Mouse (Mus musculus) midbrain, embryonic 12.5 days (tissue): ENCODE measurements around the gene Nolc1. TPM values are rescaled to one million over a fixed set of nuclear protein-coding genes. Genes with fewer than 3 reads are reported as not detected.
A peak's percentile ranks its signal among the peaks of the same experiment; 100 is the strongest.

Experiments used
- ATAC-seq: fragments of 200-750 bp; cut with Nextera tagmentation; 2 replicates; pipeline ENCODE4 v1.8.0; 2017; ENCODE audit warnings: low read depth, moderate TSS enrichment, moderate library complexity; ENCODE audit not compliant: low FRiP score
- H3K27ac ChIP-seq: fragments of 300-500 bp; sonication (generic); replicated peaks from 2 replicates; pipeline ENCODE4 v1.5.1; 2016; ENCODE audit warnings: mild to moderate bottlenecking
- H3K27me3 ChIP-seq: fragments of 300-500 bp; sonication (generic); 2 replicates; pipeline ENCODE4 v1.6.1; 2016; ENCODE audit warnings: mild to moderate bottlenecking
- H3K36me3 ChIP-seq: fragments of 300-500 bp; sonication (generic); 2 replicates; pipeline ENCODE4 v1.6.1; 2016
- H3K4me1 ChIP-seq: fragments of 300-500 bp; sonication (generic); 2 replicates; pipeline ENCODE4 v1.6.1; 2016
- H3K4me2 ChIP-seq: fragments of 300-500 bp; sonication (generic); replicated peaks from 2 replicates; pipeline ENCODE4 v1.6.1; 2016; ENCODE audit warnings: mild to moderate bottlenecking, moderate library complexity
- H3K4me3 ChIP-seq: fragments of 300-500 bp; sonication (generic); 2 replicates; pipeline ENCODE4 v1.5.1; 2016; ENCODE audit warnings: mild to moderate bottlenecking
- H3K9ac ChIP-seq: fragments of 300-500 bp; sonication (generic); replicated peaks from 2 replicates; pipeline ENCODE4 v1.6.1; 2016; ENCODE audit warnings: mild to moderate bottlenecking, moderate library complexity
- H3K9me3 ChIP-seq: fragments of 300-500 bp; sonication (generic); 2 replicates; pipeline ENCODE4 v1.6.1; 2016; ENCODE audit warnings: mild to moderate bottlenecking
- WGBS: fragments of 180-500 bp; shearing (Covaris S2); methylation state at CpG from one replicate; pipeline ENCODE4 v1.1.7; 2016; 5-methylcytosine and 5-hydroxymethylcytosine counted together
- polyA plus RNA-seq: library from polyadenylated mRNA; unstranded; fragments of >200 nt; fragmentation: Nextera tagmentation; extraction: Ambion mirVana; gene quantifications from 2 replicates; pipeline ENCODE4 v1.2.1, GENCODE M21; 2016

Gene Nolc1
- polyA plus RNA-seq, 1 experiment from 2014 or later: 103 TPM

GRCm38 (mm10) chr19:46044993-46045695 lies 30.5 kb upstream of the Nolc1 start, which contains the start of gene Ldb1:
TSS of gene Ldb1 (minus strand) at chr19:46045214.
- Histone ChIP-seq H3K9me3 (no peaks in the 10 kb centered on the region), H3K36me3 (no peaks in the 10 kb centered on the region), H3K9ac (peak within 1 kb of the TSS; percentile 98), H3K4me1 (peaks cover 55% of the 10 kb centered on the region), H3K4me3 (peak within 1 kb of the TSS; percentile 91), H3K4me2 (peak within 1 kb of the TSS; percentile 92), H3K27me3 (0 out of 2 replicates have a peak, but pooled peaks cover 5% of the 10 kb centered on the region), H3K27ac (peak within 1 kb of the TSS; percentile 98)
- 1% methylated on average over 72 of the region's 84 CpGs for WGBS
- peak; percentile 68 for ATAC-seq

GRCm38 (mm10) chr19:46045696-46046311 lies 29.9 kb upstream of the Nolc1 start:
- no peaks in the 10 kb centered on the region for H3K9me3 ChIP-seq
- ATAC-seq: peak; percentile 4; the same call in 1 of the 2 replicates
- peak overlapping the region; percentile 92 for H3K4me2 ChIP-seq
- peak overlapping the region; percentile 98 for H3K9ac ChIP-seq
- peaks cover 49% of the 10 kb centered on the region for H3K4me1 ChIP-seq
- peak overlapping the region; percentile 98 for H3K27ac ChIP-seq
- H3K36me3 ChIP-seq: no peaks in the 10 kb centered on the region
- H3K27me3 ChIP-seq: 0 out of 2 replicates have a peak, but pooled peaks cover 5% of the 10 kb centered on the region
- H3K4me3 ChIP-seq: peak overlapping the region; percentile 91
- WGBS: under 1% methylated on average over 7 of the region's 7 CpGs

- no peaks in the 10 kb centered on the region for H3K36me3 ChIP-seq
- 0 out of 2 replicates have a peak overlapping the region, but pooled peaks have one; percentile 10 for H3K27ac ChIP-seq
- H3K4me1 ChIP-seq: peaks cover 41% of the 10 kb centered on the region
- H3K4me3 ChIP-seq: no peak overlapping the region
- H3K27me3 ChIP-seq: 0 out of 2 replicates have a peak, but pooled peaks cover 5% of the 10 kb centered on the region
- 7% methylated on average over 10 of the region's 10 CpGs for WGBS
- no peaks in the 10 kb centered on the region for H3K9me3 ChIP-seq
- no peak for ATAC-seq
- 0 out of 2 replicates have a peak overlapping the region, but pooled peaks have one; percentile 92 for H3K4me2 ChIP-seq
- H3K9ac ChIP-seq: no peak overlapping the region
Observed at GRCm38 (mm10) chr19:46046621-46047025, 29.0 kb upstream of the Nolc1 start.

GRCm38 (mm10) chr19:46047426-46047825 lies 28.2 kb upstream of the Nolc1 start:
- Histone ChIP-seq H3K36me3 (no peaks in the 10 kb centered on the region), H3K9me3 (no peaks in the 10 kb centered on the region), H3K27ac (no peak overlapping the region), H3K4me3 (no peak overlapping the region), H3K27me3 (0 out of 2 replicates have a peak, but pooled peaks cover 5% of the 10 kb centered on the region), H3K9ac (no peak overlapping the region), H3K4me2 (no peak overlapping the region), H3K4me1 (peaks cover 33% of the 10 kb centered on the region)
- no peak for ATAC-seq
- WGBS: 62% methylated on average over 2 of the region's 2 CpGs

DNA sequence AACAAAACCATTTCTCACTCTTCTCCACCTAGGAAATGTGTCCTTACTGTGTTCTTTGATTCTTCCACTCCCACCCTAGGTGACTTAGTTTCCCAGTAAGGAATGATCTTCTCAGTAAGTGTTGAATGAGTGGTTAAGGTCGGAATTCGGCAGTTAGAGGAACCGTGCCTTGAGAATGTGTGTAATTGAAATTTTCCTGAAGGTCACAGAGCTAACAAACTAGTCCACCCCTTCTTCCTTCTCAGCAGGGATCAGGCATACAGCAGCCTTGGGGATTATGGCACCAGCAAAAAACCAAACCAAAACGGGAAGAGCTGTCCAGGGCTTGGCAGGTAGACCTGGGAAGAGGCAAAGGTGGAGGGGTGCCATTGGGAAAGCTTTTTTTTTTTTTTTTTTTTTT lies 26.5 kb upstream of the Nolc1 start:
- ATAC-seq: no peak
- 69% methylated on average over 4 of the region's 4 CpGs for WGBS
- H3K9me3 ChIP-seq: no peaks in the 10 kb centered on the region
- H3K36me3 ChIP-seq: no peaks in the 10 kb centered on the region
- H3K9ac ChIP-seq: no peak overlapping the region
- 0 out of 2 replicates have a peak, but pooled peaks cover 5% of the 10 kb centered on the region for H3K27me3 ChIP-seq
- H3K4me3 ChIP-seq: no peak overlapping the region
- H3K4me2 ChIP-seq: no peak overlapping the region
- peaks cover 16% of the 10 kb centered on the region for H3K4me1 ChIP-seq
- no peak overlapping the region for H3K27ac ChIP-seq

DNA sequence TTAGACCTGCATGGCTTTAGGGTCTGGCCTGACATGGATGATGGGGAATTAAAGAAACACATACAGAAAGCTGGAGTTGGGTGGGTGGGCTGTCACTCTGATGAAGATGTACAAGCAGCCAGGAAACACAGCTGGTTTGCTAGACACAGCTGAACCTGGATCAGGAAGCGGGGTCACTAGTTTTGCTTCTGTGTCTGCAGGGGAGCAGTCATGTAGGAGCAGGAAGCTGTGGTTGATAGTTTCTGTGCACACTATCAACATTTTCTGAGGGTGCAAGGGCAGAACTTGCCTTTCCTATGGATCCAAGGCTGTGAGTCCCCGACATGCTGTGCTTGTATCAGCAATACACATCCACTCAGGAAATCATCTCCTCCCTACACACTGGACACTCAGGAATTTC lies 25.2 kb upstream of the Nolc1 start:
- H3K9me3 ChIP-seq: no peaks in the 10 kb centered on the region
- no peak overlapping the region for H3K4me2 ChIP-seq
- no peak overlapping the region for H3K4me3 ChIP-seq
- no peak overlapping the region for H3K27ac ChIP-seq
- H3K36me3 ChIP-seq: no peaks in the 10 kb centered on the region
- WGBS: 84% methylated on average over 2 of the region's 2 CpGs
- H3K9ac ChIP-seq: no peak overlapping the region
- ATAC-seq: no peak
- 0 out of 2 replicates have a peak, but pooled peaks cover 5% of the 10 kb centered on the region for H3K27me3 ChIP-seq
- peaks cover 14% of the 10 kb centered on the region for H3K4me1 ChIP-seq

- H3K4me3 ChIP-seq: peak overlapping the region; percentile 93
- no peaks in the 10 kb centered on the region for H3K9me3 ChIP-seq
- no peak overlapping the region; the same call in 1 of the 2 replicates for H3K9ac ChIP-seq
- H3K36me3 ChIP-seq: no peaks in the 10 kb centered on the region
- peak; percentile 67 for ATAC-seq
- H3K27ac ChIP-seq: peak overlapping the region; percentile 20; the same call in 1 of the 2 replicates
- 2% methylated on average over 11 of the region's 11 CpGs for WGBS
- H3K27me3 ChIP-seq: no peaks in the 10 kb centered on the region
- peaks cover 13% of the 10 kb centered on the region for H3K4me1 ChIP-seq
- peak overlapping the region; percentile 94 for H3K4me2 ChIP-seq
Observed at GRCm38 (mm10) chr19:46055752-46056387, 19.8 kb upstream of the Nolc1 start.

- H3K4me2 ChIP-seq: peak overlapping the region; percentile 94
Observed at GRCm38 (mm10) chr19:46056388-46056946, 19.2 kb upstream of the Nolc1 start.

GRCm38 (mm10) chr19:46056947-46057607 lies 18.6 kb upstream of the Nolc1 start:
- H3K27me3 ChIP-seq: no peaks in the 10 kb centered on the region
- peak overlapping the region; percentile 94 for H3K4me2 ChIP-seq
- peaks cover 7% of the 10 kb centered on the region; the same call in 1 of the 2 replicates for H3K36me3 ChIP-seq
- H3K4me1 ChIP-seq: peaks cover 13% of the 10 kb centered on the region
- peak overlapping the region; percentile 90 for H3K27ac ChIP-seq
- under 1% methylated on average over 42 of the region's 42 CpGs for WGBS
- peak; percentile 75 for ATAC-seq
- no peaks in the 10 kb centered on the region for H3K9me3 ChIP-seq
- peak overlapping the region; percentile 66 for H3K9ac ChIP-seq
- peak overlapping the region; percentile 93 for H3K4me3 ChIP-seq

More at GRCm38 (mm10) chr19:46056388-46056946, 19.2 kb upstream of the Nolc1 start:
- Histone ChIP-seq H3K4me1 (peaks cover 13% of the 10 kb centered on the region), H3K9me3 (no peaks in the 10 kb centered on the region), H3K9ac (peak overlapping the region; percentile 66), H3K36me3 (0 out of 2 replicates have a peak, but pooled peaks cover 1% of the 10 kb centered on the region), H3K27me3 (no peaks in the 10 kb centered on the region), H3K4me3 (peak overlapping the region; percentile 93), H3K27ac (peak overlapping the region; percentile 90)
- WGBS: under 1% methylated on average over 52 of the region's 52 CpGs
- peak; percentile 95 for ATAC-seq

GRCm38 (mm10) chr19:46058466-46058865 lies 17.2 kb upstream of the Nolc1 start:
- Histone ChIP-seq H3K27ac (no peak overlapping the region), H3K9me3 (no peaks in the 10 kb centered on the region), H3K4me3 (no peak overlapping the region), H3K27me3 (no peaks in the 10 kb centered on the region), H3K4me1 (peaks cover 13% of the 10 kb centered on the region), H3K36me3 (peaks cover 21% of the 10 kb centered on the region), H3K9ac (no peak overlapping the region), H3K4me2 (no peak overlapping the region; the same call in 1 of the 2 replicates)
- ATAC-seq: no peak
- 97% methylated on average over 7 of the region's 7 CpGs for WGBS

- Histone ChIP-seq H3K27ac (no peak overlapping the region), H3K4me1 (peaks cover 13% of the 10 kb centered on the region), H3K4me3 (no peak overlapping the region), H3K36me3 (peaks cover 45% of the 10 kb centered on the region), H3K9ac (no peak overlapping the region), H3K4me2 (no peak overlapping the region), H3K9me3 (no peaks in the 10 kb centered on the region), H3K27me3 (no peaks in the 10 kb centered on the region)
- 84% methylated on average over 6 of the region's 6 CpGs for WGBS
- no peak for ATAC-seq
Observed at GRCm38 (mm10) chr19:46060845-46061244, 14.8 kb upstream of the Nolc1 start.
